Mouse (Mus musculus) G1E (cell line): Measurements from ENCODE around the gene Cdc42bpg. TPM values are rescaled to one million over a fixed set of nuclear protein-coding genes. Genes with fewer than 3 reads are reported as not detected.
A peak's percentile ranks its signal among the peaks of the same experiment; 100 is the strongest.

ENCODE experiments used
- ATAC-seq: 2 replicates; pipeline ENCODE4 v1.8.0; 2016; ENCODE audit warnings: mild to moderate bottlenecking; ENCODE audit not compliant: insufficient number of reproducible peaks, poor library complexity, low FRiP score, severe bottlenecking; ENCODE audit errors: extremely low read depth
- DNase-seq: peaks from one replicate; pipeline ENCODE4 v3.0.0; 2012; ENCODE audit warnings: low spot score
- H3K27me3 ChIP-seq: 2 replicates; pipeline ENCODE4 v1.6.1; 2012; ENCODE audit warnings: mild to moderate bottlenecking, low read length, inconsistent platforms; ENCODE audit not compliant: insufficient read depth
- H3K36me3 ChIP-seq: replicated peaks from 2 replicates; pipeline ENCODE3; 2012; ENCODE audit warnings: mild to moderate bottlenecking, inconsistent platforms
- H3K4me1 ChIP-seq: 2 replicates; pipeline ENCODE4 v1.6.1; 2012; ENCODE audit warnings: low read depth, low read length, inconsistent platforms, mixed read lengths; ENCODE audit not compliant: insufficient read depth
- H3K4me3 ChIP-seq: 2 replicates; pipeline ENCODE4 v1.5.1; 2012; ENCODE audit warnings: low read depth, mild to moderate bottlenecking, inconsistent platforms, low read length, moderate library complexity, mixed read lengths
- H3K9me3 ChIP-seq: replicated peaks from 2 replicates; pipeline ENCODE4 v1.6.1; 2012; ENCODE audit warnings: inconsistent platforms
- CTCF ChIP-seq: IDR thresholded peaks from 2 replicates; pipeline ENCODE4 v1.5.1; 2012; ENCODE audit warnings: low read depth, low read length, inconsistent platforms, mixed read lengths
- GATA1 ChIP-seq: IDR thresholded peaks from 2 replicates; pipeline ENCODE4 v1.6.1; 2012; ENCODE audit warnings: borderline replicate concordance, low read length, inconsistent platforms, mixed read lengths
- GATA2 ChIP-seq: IDR thresholded peaks from 2 replicates; pipeline ENCODE4 v1.6.1; 2012; ENCODE audit warnings: low read depth, low read length, inconsistent platforms, borderline replicate concordance
- POLR2AphosphoS5 ChIP-seq: IDR thresholded peaks from 2 replicates; pipeline ENCODE4 v1.6.1; 2012; ENCODE audit warnings: low read depth, low read length, inconsistent platforms; ENCODE audit not compliant: insufficient replicate concordance
- TAL1 ChIP-seq: conservative IDR thresholded peaks from 2 replicates; pipeline ENCODE4 v1.6.1; 2012; ENCODE audit warnings: low read depth, low read length, inconsistent platforms, mixed read lengths
- polyA plus RNA-seq: library from polyadenylated mRNA; stranded (reverse); fragments of >175 nt; gene quantifications from 2 replicates; pipeline ENCODE4 v1.2.3, GENCODE M21; 2012
- total RNA-seq, 2 experiments: library from RNA; stranded (forward) in 1 of 2; stranded (reverse) in 1 of 2; fragments of 200-1000 nt in 1 of 2; fragments of >200 nt in 1 of 2; fragmentation: Nextera tagmentation in 1 of 2; gene quantifications; 2 replicates each; pipeline ENCODE4 v1.2.3; 2014 to 2017

The Cdc42bpg gene
- total and polyA plus RNA-seq, 3 experiments, result 2.0 to 14.1 (median 5.0) TPM

DNA sequence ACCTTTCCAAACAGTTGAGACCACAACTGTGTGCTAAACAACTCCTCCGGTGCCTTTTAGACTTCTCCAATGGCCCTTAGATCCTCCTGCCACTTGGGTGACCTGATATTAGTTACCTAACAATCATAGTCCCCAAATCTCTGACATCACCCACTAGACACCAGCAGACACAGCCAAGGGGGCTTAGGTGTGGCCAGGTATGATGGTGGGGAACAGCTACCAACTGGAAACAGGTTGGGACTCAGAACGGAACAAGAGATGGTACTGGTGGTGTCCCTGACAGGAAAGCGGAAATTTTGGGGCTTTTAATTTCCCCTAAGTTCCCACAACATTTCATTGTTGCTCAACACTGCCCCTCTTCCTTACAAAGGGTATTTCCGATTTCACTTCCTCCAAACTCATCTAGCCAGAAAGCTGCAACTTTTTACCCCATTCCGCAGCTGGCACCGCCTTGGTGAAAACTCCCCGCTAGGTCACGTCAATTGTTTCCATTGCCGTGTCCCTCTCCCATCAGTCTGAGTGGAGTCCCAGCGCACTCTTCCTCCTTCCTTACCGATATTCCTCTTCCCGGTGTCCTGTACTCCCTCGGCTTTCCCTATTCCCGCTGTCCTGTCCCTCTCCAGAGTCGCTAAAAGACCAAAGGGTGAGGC, 30.4 kb upstream of the Cdc42bpg start:
- Histone ChIP-seq H3K36me3 (peaks cover 41% of the 10 kb centered on the region), H3K4me1 (peaks cover 68% of the 10 kb centered on the region), H3K27me3 (no peaks in the 10 kb centered on the region), H3K9me3 (no peaks in the 10 kb centered on the region), H3K4me3 (peak overlapping the region; percentile 95)
- no peak for ATAC-seq
- DNase-seq, result peak; percentile 50
- TF ChIP-seq POLR2AphosphoS5 (no peak), TAL1 (no peak), GATA2 (no peak), GATA1 (no peak), CTCF (no peak)

DNA sequence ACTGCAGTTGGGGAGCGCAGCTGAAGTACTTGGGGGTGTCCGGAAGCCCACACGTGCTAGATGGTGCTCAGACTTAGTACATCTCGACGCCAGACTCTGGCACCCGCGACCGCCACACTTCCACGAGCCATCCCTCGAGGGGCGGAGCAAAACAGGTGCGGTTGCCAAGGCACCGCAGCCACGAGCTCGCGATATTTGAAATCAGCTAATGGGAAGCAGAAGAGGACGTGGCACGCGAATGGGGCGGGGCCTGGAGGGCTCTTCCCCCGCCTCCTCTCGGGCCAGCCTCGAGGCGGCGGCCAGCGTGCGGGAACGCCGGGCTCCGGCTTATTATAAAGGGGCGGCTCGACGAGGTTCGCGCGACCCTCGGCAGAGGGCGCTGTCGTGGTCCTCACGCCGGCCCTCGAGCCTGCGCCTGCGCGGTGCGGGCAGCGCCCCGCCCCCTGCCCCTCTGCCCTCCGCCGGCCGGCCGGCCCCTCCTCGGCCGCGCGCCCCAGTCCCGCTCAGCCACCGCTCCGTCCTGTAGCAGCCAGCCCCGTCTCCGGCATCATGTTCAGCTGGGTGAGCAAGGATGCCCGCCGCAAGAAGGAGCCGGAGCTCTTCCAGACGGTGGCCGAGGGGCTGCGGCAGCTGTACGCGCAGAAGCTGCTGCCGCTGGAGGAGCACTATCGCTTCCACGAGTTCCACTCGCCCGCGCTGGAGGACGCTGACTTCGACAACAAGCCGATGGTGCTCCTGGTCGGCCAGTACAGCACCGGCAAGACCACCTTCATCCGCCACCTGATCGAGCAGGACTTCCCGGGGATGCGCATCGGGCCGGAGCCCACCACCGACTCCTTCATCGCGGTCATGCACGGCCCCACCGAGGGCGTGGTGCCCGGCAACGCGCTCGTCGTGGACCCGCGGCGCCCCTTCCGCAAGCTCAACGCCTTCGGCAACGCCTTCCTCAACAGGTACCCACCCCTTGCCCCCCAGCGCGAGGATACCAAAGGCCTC, 29.5 kb upstream of the Cdc42bpg start, which contains the start of gene Ehd1:
Gene Ehd1 (plus strand): TSS at position 300 of the 996 bp plus-strand sequence.
- Histone ChIP-seq H3K27me3 (no peaks in the 10 kb centered on the region), H3K4me1 (peaks cover 76% of the 10 kb centered on the region), H3K36me3 (peaks cover 50% of the 10 kb centered on the region), H3K9me3 (no peaks in the 10 kb centered on the region), H3K4me3 (peak within 1 kb of the TSS; percentile 95)
- TF ChIP-seq TAL1 (no peak), CTCF (peak; percentile 41; the same call in 1 of the 2 replicates)
- ATAC-seq (peak; percentile 84), DNase-seq (peak; percentile 90)

DNA sequence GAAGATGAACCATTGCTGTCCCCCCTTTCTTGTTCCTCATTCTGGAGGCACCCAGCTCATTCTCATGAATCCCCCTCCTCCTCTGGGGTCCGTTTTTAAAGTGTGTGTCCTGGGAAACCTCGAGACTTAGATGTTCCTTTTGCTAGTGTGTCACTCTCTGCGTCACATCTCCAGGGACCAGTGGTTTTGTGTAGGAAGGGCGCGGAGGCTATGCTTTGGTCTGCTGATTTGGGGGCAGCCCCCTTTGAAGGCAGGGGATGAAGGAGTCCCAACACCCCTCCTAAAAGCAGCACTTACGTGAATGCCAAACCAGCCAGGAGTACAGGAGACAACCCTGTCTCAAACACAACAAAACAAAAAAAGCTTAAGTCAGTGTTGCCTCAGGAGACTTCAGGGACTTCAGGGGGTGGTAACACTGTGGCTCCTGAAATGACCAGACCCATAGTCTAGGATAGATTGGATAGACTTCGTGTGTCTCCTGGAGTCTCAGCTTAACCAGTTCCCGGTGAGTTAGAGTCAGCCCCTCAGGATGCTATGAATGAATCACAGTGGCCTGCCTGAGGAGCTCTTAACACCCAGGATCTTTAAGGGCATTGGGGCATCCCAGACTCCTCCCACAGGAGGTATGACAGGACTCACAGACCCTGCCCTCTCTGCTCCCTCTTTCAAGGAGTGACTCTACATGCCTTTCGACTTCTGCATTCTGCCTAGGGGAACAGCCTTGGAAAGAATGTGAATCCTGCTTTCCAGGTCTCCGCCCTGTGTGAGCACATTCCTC, 28.4 kb upstream of the Cdc42bpg start:
- TF ChIP-seq GATA1 (no peak), TAL1 (no peak), POLR2AphosphoS5 (no peak), GATA2 (no peak), CTCF (no peak)
- peak overlapping the region; percentile 95 for H3K4me3 ChIP-seq
- no peaks in the 10 kb centered on the region for H3K9me3 ChIP-seq
- peaks cover 59% of the 10 kb centered on the region for H3K36me3 ChIP-seq
- no peaks in the 10 kb centered on the region for H3K27me3 ChIP-seq
- ATAC-seq (no peak), DNase-seq (peak; percentile 44)
- H3K4me1 ChIP-seq, result peaks cover 87% of the 10 kb centered on the region

DNA sequence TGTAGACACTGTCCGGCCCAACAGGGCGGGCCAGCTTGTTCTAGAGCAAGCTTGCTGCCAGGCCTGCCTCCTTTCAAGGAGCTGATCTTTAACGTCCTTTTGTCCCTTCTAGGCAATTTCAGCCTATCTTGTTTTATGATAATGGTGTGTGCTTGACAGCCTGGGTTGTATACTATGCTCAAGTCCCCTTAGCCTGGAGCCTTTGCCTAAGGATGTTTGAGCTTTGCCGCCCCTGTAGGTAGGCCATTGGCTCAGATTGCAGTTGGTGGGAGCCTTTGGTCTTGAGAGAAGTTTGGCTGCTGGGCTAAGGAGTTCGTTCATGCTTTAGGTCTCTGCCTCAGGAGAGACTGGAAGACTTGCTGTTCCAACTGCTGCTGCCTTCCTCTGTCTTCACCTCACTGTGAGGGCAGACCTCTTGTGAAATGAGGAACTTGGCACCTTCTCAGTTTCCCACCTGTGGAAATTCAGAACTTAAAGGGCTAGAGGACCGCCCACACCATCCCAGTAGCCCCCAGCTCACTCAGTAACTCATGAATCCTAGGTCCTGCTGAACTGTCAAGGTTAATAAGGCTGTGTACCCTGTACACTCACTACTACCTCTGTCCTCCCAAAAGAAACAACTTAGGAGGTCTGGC, 27.7 kb upstream of the Cdc42bpg start:
- peaks cover 65% of the 10 kb centered on the region for H3K36me3 ChIP-seq
- TF ChIP-seq POLR2AphosphoS5, result no peak
- no peak for TF ChIP-seq CTCF
- no peak for TF ChIP-seq TAL1
- TF ChIP-seq GATA1, result no peak
- no peak for TF ChIP-seq GATA2
- ATAC-seq, result no peak
- no peak for DNase-seq
- peak overlapping the region; percentile 95; the same call in 1 of the 2 replicates for H3K4me3 ChIP-seq
- no peaks in the 10 kb centered on the region for H3K27me3 ChIP-seq
- no peaks in the 10 kb centered on the region for H3K9me3 ChIP-seq
- H3K4me1 ChIP-seq, result peaks cover 91% of the 10 kb centered on the region

DNA sequence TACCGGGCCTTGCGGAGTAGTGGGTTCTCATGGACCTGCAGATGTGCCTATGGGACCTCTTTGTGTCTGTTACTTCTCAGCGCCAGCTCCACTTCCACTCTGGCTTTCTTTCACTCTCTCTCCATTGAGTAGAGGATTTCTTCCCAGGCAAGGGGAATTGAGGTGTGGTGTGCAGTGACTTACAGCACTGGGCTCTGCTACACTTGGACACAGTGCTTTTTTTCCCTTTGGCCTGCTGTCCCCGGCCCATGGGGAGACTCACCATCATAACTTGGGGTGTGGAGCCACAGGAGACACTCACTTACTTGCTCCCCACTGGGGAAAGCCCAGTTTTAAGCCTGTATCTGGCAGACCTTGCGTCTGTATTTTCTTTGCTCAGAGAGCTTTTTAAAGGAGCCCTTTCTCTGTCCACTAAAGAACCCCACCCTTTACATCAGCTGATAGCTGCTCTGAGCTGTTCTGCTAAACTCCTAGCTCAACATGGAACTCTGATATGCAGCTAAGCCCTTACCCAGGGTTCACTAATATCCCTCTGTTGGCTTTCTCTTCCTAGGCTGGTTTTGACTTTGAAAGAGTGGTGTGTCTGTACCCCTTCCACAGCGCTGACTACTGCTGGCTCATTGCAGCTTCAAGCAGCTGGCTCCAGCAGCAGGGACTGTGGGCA, 26.6 kb upstream of the Cdc42bpg start:
- no peak overlapping the region; the same call in 1 of the 2 replicates for H3K4me3 ChIP-seq
- H3K4me1 ChIP-seq, result peaks cover 94% of the 10 kb centered on the region
- H3K36me3 ChIP-seq, result peaks cover 61% of the 10 kb centered on the region
- H3K9me3 ChIP-seq, result no peaks in the 10 kb centered on the region
- DNase-seq, result no peak
- no peak for ATAC-seq
- TF ChIP-seq TAL1 (no peak), GATA1 (no peak), GATA2 (no peak), POLR2AphosphoS5 (no peak), CTCF (no peak)
- H3K27me3 ChIP-seq, result no peaks in the 10 kb centered on the region
